Mouse (Mus musculus) heart, adult 18-20 months (tissue): ENCODE measurements around the gene Cln6. TPM values are rescaled to one million over a fixed set of nuclear protein-coding genes. Genes with fewer than 3 reads are reported as not detected.
"Not testable (repeated sequence)": the region's sequence is repeated elsewhere in the genome, so short reads cannot be mapped to it uniquely, and the experiment has no call there.

Experiments used
- DNase-seq, 2 experiments: peaks; one replicate each; pipeline ENCODE4 v3.0.0; 2021 to 2022; ENCODE audit warnings: mixed read lengths in 1 of 2
- total RNA-seq, 2 experiments: library from RNA; stranded (reverse); gene quantifications; 2 replicates each; pipeline ENCODE4 v1.2.3; 2021

Gene Cln6
- total RNA-seq, 2 experiments from 2014 or later: 25.8 TPM

DNA sequence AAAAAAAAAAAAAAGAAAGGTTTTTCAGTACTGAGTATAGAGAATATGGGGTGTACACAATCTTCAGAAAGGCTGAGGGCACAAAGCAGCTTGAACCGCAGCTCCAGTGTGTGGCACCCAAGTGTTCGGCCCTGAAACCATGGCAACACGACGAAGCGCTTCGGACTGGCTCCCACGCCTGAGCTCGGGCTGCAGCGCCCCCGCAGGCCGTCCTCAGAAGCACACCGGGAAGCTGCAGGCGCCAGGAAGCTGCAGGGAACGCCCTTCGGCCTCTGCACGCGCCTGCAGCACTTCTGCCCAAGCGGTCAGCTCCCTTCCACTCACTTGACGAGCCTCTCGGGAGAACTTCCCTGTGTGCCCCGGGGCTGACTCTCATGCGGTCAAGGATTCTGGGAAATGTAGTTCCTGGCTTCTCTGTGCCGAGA, 9.9 kb upstream of the Cln6 start:
- DNase-seq: peak; percentile 96 to 98

DNA sequence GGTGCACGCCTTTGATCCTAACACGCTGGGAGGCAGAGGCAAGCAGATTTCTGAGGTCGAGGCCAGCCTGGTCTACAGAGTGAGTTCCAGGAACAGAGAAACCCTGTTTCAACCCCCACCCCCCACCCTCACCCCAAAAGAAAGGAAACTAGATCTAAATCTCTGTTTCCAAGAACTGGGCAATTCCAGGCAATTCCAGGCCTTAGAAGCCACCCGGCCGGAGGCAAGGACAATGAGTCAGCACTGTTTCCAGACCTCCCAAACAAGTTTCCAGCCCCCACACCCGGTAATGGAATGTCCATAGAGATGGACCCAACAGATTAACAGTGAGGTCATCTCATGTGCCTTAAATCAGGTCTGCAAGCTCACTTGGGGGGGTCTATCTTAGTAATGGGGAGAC, 8.7 kb upstream of the Cln6 start:
- DNase-seq: no peak

DNA sequence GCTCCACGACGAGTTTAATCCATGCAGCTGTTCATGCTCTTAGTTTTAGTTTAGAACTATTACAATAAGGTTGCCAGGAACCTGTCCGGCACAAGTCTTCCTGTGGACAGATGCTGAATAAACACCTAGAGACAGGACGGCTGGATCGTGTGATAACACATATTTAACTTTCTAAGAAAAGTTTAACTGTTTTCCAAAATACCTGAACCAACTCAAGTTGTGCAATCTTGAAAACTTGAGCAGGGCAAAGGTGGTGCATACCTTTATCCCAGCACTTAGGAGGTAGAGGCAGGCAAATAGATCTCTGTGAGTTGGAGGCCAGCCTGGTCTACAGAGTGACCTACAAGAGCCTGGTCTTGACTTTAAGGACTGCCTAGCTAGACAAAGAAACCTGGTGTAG, 3.7 kb upstream of the Cln6 start:
- DNase-seq: no peak

DNA sequence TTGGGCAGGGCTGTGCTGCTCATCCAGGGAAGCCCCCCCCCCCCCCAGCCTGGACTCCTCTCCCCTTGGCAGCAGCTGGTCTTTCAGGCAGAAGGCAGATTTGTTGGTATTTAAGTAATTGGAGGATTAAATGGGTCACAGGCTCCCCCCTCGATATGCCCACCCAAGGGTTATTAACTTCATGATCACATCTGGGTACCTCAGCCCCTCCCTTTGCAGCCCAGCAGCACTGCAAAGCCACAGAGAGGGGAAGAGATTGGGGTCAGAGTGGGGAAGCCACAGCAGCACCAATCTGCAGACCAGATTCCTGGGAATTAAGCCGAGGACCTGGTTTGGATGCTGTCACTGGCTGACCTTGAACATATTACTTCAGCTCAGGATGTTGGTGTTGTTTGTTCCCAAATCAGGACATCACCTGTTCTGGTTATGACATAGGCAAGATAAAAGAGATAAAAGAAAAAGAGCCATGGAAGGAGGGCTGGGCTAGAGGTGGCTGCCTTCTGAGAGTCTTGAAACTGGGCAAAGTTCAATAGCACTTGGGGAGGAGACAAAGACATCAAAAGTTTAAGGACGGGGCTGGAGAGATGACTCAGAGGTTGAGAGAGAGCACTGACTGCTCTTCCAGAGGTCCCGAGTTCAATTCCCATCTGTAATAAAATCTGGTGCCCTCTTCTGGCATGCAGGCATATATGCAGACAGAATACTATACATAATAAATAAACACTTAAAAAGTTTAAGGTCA, 2.7 kb upstream of the Cln6 start:
- no peak for DNase-seq

GRCm38 (mm10) chr9:62837611-62838010, 974 bp upstream of the Cln6 start:
- DNase-seq: no peak

DNA sequence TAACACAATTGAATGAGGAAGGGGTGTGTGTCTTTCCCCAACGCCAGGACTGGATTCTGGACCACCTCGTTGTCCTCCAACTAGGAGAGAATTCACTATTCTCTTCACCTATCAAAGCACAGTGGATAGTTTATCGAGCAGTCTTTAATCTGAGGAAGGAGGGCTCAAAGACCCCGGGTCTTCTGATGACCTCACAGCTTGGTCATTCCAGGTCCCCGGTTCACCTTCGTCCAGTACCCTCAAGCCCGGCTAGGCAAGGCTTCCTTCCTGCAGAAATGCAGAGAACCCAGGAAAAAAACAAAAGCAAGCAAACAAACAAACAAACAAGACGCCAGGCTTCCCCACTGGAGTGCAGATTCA, 459 bp upstream of the Cln6 start:
- DNase-seq: no peak

- DNase-seq: peak in 1 of 2 experiments; percentile 55
Observed at GRCm38 (mm10) chr9:62839172-62839770, 686 bp downstream of the Cln6 start.

- DNase-seq: no peak
Observed at GRCm38 (mm10) chr9:62843356-62844024, 4.9 kb downstream of the Cln6 start.

GRCm38 (mm10) chr9:62844461-62844860, 5.9 kb downstream of the Cln6 start:
- DNase-seq: no peak

GRCm38 (mm10) chr9:62847694-62848093, 9.1 kb downstream of the Cln6 start:
- peak; percentile 87 to 96 for DNase-seq

GRCm38 (mm10) chr9:62848641-62849040, 10.1 kb downstream of the Cln6 start:
- DNase-seq: no peak

GRCm38 (mm10) chr9:62851571-62851970, 13.0 kb downstream of the Cln6 start:
- no peak for DNase-seq

GRCm38 (mm10) chr9:62854483-62854882, 15.9 kb downstream of the Cln6 start:
- DNase-seq: no peak

- DNase-seq: peak; percentile 51 to 64
Observed at GRCm38 (mm10) chr9:62857216-62857615, 18.6 kb downstream of the Cln6 start.

- peak; percentile 82 to 86 for DNase-seq
Observed at GRCm38 (mm10) chr9:62857719-62858261, 19.2 kb downstream of the Cln6 start, which contains the start of gene Calml4. Calml4 (plus strand) TSS chr9:62858080.

DNA sequence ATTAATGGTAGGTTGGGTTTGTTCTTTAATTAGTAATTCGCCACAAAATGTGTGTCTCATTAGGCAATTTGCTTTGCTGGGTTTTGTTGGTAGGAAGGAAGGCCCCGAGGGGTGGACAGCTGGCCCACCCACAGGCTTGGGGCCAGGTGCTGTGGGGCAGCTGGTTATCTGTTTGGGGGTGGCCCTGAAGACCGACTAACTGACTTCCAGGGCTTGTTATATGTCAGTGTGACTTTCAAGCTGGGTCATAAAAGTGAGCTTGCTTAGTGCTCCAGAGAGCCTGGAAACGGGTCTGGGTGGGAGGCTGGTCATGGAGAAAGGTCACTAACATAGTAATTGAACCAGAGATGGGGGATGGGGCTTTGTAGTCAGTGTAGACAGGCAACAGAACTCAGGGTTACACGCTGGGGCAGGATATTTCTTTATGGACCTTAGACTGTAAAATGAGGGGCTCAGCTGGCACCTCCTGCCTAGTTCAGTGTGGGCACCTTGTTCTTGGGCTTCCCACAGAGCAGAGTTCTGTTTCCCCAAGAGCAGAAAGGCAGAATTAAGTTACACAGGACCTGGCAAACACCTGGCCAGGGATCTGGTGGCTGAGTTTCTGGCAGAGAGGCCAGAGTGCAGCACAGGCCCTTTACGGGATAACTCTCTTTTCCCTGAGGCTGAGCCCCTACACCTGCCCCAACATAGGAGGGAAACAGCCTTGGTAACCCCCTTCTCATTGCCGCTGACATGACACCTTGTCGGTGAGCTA, 19.9 kb downstream of the Cln6 start:
- no peak for DNase-seq

GRCm38 (mm10) chr9:62860102-62860501, 21.5 kb downstream of the Cln6 start:
- DNase-seq: not testable (repeated sequence)

- DNase-seq: no peak
Observed at GRCm38 (mm10) chr9:62860866-62861265, 22.3 kb downstream of the Cln6 start.

DNA sequence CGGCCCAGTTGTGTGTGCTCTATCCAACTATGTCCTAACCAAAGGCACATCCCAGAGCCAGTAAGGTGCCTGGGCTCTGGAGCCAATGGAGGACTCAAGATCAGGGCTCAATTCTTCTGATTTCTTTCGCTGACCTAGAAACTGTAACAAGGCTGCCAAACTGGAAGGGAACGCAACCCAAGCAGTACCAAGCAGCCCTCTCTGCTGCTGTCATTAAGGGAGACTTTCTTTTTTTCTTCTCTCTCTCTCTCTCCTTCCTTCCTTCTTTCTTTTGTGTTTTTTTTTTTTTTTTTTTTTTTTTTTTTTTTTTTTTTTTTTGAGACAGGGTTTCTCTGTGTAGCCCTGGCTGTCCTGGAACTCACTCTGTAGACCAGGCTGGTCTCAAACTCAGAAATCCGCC, 30.7 kb downstream of the Cln6 start:
- DNase-seq: not testable (repeated sequence)

DNA sequence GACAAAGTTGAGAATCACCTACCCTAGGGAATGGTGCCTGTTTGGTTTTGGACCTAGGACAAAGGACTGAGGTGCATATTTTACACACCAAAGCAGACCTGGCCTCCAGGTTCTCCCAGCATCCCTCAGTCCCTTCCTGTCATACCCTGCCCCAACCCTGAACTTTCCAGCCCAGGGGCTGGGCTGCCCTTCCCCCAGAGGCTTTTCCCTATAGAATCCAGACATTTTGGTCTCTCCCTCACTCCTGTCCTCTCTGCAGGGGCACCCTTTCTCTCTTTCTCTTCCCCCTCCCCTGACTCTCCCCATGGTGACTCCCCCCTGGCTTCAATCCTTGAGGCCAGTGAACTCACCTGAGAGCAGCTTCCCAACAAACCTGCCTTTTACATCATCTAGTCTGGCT, 32.1 kb downstream of the Cln6 start:
- DNase-seq: no peak

DNA sequence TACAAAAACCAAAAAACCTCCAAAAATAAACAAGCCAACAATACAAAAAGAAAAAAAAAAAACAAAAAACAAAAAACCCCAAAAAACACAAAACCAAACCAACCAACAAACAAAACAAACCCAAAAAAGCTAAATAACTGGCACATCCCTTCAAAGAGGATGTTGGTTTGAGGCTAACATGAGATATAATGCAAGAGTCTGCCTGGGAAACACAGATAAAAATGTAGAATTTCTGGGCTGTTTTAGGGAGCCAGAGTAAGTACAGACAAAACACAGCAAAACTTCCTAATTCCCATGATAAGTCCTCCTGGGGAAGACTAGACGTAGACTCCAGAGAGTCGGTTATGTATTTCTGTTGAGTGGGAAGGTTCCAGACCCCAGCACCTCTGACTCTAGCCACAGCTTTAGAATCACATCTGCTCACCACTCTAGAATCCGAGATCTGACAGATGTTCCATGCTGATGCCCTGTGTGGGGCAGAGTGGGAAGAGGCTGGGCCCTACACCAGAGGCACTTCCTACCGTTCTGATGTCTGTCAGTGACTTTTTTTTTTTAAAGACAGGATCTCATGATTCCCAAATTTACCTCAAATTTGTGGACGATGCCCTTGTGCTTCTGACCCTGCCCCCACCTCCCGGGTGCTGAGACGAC, 38.5 kb downstream of the Cln6 start:
- no peak for DNase-seq

DNA sequence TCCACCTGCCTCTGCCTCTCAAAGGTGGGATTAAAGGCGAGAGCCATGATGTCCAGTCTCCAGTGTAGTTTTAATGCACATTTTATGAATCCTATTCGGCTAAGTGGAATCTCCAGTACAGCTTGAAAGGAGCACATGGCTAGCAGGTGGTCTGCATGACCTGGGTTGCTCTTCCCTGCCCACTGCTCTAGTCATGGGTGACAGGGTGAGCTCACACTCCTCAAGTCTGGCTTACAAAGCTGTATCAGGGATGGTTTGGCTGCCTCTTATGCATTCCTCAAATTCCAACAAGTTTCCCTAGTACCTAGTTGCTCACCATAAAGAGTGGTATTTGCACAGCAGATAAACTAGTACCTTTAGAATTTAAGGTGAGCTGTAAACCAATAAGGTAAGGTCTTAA, 39.2 kb downstream of the Cln6 start:
- no peak for DNase-seq
